Mouse (Mus musculus) hindbrain, embryonic 13.5 days (tissue): ENCODE data around the gene Pcdh8. TPM values are rescaled to one million over a fixed set of nuclear protein-coding genes. Genes with fewer than 3 reads are reported as not detected.

Source experiments
- ATAC-seq: fragments of 200-750 bp; cut with Nextera tagmentation; 2 replicates; pipeline ENCODE4 v1.8.0; 2017; ENCODE audit warnings: moderate TSS enrichment; ENCODE audit not compliant: low FRiP score
- H3K27ac ChIP-seq: fragments of 300-500 bp; sonication (generic); 2 replicates; pipeline ENCODE4 v1.5.1; 2015; ENCODE audit warnings: inconsistent platforms, mild to moderate bottlenecking, moderate library complexity
- H3K27me3 ChIP-seq: fragments of 300-500 bp; sonication (generic); 2 replicates; pipeline ENCODE4 v1.6.1; 2015; ENCODE audit warnings: mild to moderate bottlenecking, inconsistent platforms
- H3K36me3 ChIP-seq: fragments of 300-500 bp; sonication (generic); 2 replicates; pipeline ENCODE4 v1.6.1; 2015; ENCODE audit warnings: mild to moderate bottlenecking, inconsistent platforms
- H3K4me1 ChIP-seq: fragments of 300-500 bp; sonication (generic); replicated peaks from 2 replicates; pipeline ENCODE4 v1.6.1; 2015; ENCODE audit warnings: inconsistent platforms
- H3K4me2 ChIP-seq: fragments of 300-500 bp; sonication (generic); 2 replicates; pipeline ENCODE4 v1.6.1; 2015; ENCODE audit warnings: inconsistent platforms, mild to moderate bottlenecking, moderate library complexity
- H3K4me3 ChIP-seq: fragments of 300-500 bp; sonication (generic); 2 replicates; pipeline ENCODE4 v1.5.1; 2015; ENCODE audit warnings: mild to moderate bottlenecking, inconsistent platforms
- H3K9ac ChIP-seq: fragments of 300-500 bp; sonication (generic); 2 replicates; pipeline ENCODE4 v1.6.1; 2015; ENCODE audit warnings: mild to moderate bottlenecking, inconsistent platforms
- H3K9me3 ChIP-seq: fragments of 300-500 bp; sonication (generic); 2 replicates; pipeline ENCODE4 v1.6.1; 2016; ENCODE audit warnings: inconsistent platforms
- WGBS: fragments of 180-500 bp; shearing (Covaris S2); methylation state at CpG from one replicate; pipeline ENCODE4 v1.1.7; 2015; 5-methylcytosine and 5-hydroxymethylcytosine counted together
- microRNA counts: library from miRNA; unstranded; fragments of <30 nt; microRNA quantifications from one replicate; lab custom pipeline; 2016
- microRNA-seq: library from miRNA; unstranded; fragments of <30 nt; microRNA quantifications from one replicate; pipeline ENCODE4, GENCODE M21; 2016
- polyA plus RNA-seq: library from polyadenylated mRNA; unstranded; fragments of >200 nt; fragmentation: Nextera tagmentation; extraction: Ambion mirVana; gene quantifications from 2 replicates; pipeline ENCODE4 v1.2.1, GENCODE M21; 2015

Pcdh8 gene
- polyA plus RNA-seq, 1 experiment from 2014 or later: 33.2 TPM

GRCm38 (mm10) chr14:79738441-79738840 is 32.7 kb downstream of the Pcdh8 start:
- 58% methylated on average over 9 of the region's 9 CpGs for WGBS

GRCm38 (mm10) chr14:79737642-79738379 is 33.3 kb downstream of the Pcdh8 start:
- Histone ChIP-seq H3K27ac (peak overlapping the region; percentile 63), H3K9me3 (no peaks in the 10 kb centered on the region), H3K27me3 (no peaks in the 10 kb centered on the region), H3K36me3 (no peaks in the 10 kb centered on the region), H3K4me2 (no peak overlapping the region), H3K4me1 (peaks cover 19% of the 10 kb centered on the region), H3K9ac (no peak overlapping the region), H3K4me3 (no peak overlapping the region)
- WGBS: 60% methylated on average over 9 of the region's 9 CpGs
- peak; percentile 50 for ATAC-seq

More at GRCm38 (mm10) chr14:79738441-79738840, 32.7 kb downstream of the Pcdh8 start:
- H3K9me3 ChIP-seq: no peaks in the 10 kb centered on the region
- no peak overlapping the region for H3K9ac ChIP-seq
- H3K4me2 ChIP-seq: no peak overlapping the region
- no peaks in the 10 kb centered on the region for H3K36me3 ChIP-seq
- ATAC-seq: 0 out of 2 replicates have a peak, but pooled peaks have one; percentile 6
- peaks cover 18% of the 10 kb centered on the region for H3K4me1 ChIP-seq
- H3K27ac ChIP-seq: no peak overlapping the region
- H3K4me3 ChIP-seq: no peak overlapping the region
- no peaks in the 10 kb centered on the region for H3K27me3 ChIP-seq

GRCm38 (mm10) chr14:79736781-79737180 is 34.3 kb downstream of the Pcdh8 start:
- H3K27me3 ChIP-seq: no peaks in the 10 kb centered on the region
- no peaks in the 10 kb centered on the region for H3K36me3 ChIP-seq
- peaks cover 19% of the 10 kb centered on the region for H3K4me1 ChIP-seq
- 58% methylated on average over 6 of the region's 6 CpGs for WGBS
- ATAC-seq: no peak
- peak overlapping the region; percentile 1; the same call in 1 of the 2 replicates for H3K27ac ChIP-seq
- H3K9me3 ChIP-seq: no peaks in the 10 kb centered on the region
- no peak overlapping the region for H3K4me3 ChIP-seq
- no peak overlapping the region for H3K4me2 ChIP-seq
- H3K9ac ChIP-seq: no peak overlapping the region

GRCm38 (mm10) chr14:79733501-79733900 is 37.6 kb downstream of the Pcdh8 start:
- no peak overlapping the region for H3K4me3 ChIP-seq
- H3K9me3 ChIP-seq: no peaks in the 10 kb centered on the region
- no peaks in the 10 kb centered on the region for H3K27me3 ChIP-seq
- H3K36me3 ChIP-seq: no peaks in the 10 kb centered on the region
- H3K27ac ChIP-seq: no peak overlapping the region
- no peak overlapping the region for H3K9ac ChIP-seq
- peaks cover 15% of the 10 kb centered on the region for H3K4me1 ChIP-seq
- no peak overlapping the region for H3K4me2 ChIP-seq
- no peak for ATAC-seq
- 73% methylated on average over 6 of the region's 6 CpGs for WGBS

- Histone ChIP-seq H3K27me3 (no peaks in the 10 kb centered on the region), H3K36me3 (no peaks in the 10 kb centered on the region), H3K4me3 (no peak overlapping the region), H3K9ac (no peak overlapping the region), H3K9me3 (no peaks in the 10 kb centered on the region), H3K4me2 (no peak overlapping the region), H3K27ac (no peak overlapping the region), H3K4me1 (peaks cover 18% of the 10 kb centered on the region)
- WGBS: 67% methylated on average over 6 of the region's 6 CpGs
- no peak for ATAC-seq
Measured at GRCm38 (mm10) chr14:79728811-79729210, 42.3 kb downstream of the Pcdh8 start.

- Histone ChIP-seq H3K27me3 (no peaks in the 10 kb centered on the region), H3K4me3 (no peak overlapping the region), H3K36me3 (no peaks in the 10 kb centered on the region), H3K27ac (peak overlapping the region; percentile 89), H3K4me2 (peak overlapping the region; percentile 15; the same call in 1 of the 2 replicates), H3K4me1 (peaks cover 40% of the 10 kb centered on the region), H3K9me3 (no peaks in the 10 kb centered on the region), H3K9ac (no peak overlapping the region)
- WGBS: 50% methylated on average over 18 of the region's 18 CpGs
- ATAC-seq: peak; percentile 81
Measured at GRCm38 (mm10) chr14:79724002-79724681, 47.0 kb downstream of the Pcdh8 start.

GRCm38 (mm10) chr14:79722228-79722627 is 48.9 kb downstream of the Pcdh8 start:
- Histone ChIP-seq H3K4me1 (peaks cover 43% of the 10 kb centered on the region), H3K27ac (peak overlapping the region; percentile 25; the same call in 1 of the 2 replicates), H3K4me3 (no peak overlapping the region), H3K9me3 (no peaks in the 10 kb centered on the region), H3K36me3 (no peaks in the 10 kb centered on the region), H3K4me2 (no peak overlapping the region), H3K27me3 (no peaks in the 10 kb centered on the region), H3K9ac (no peak overlapping the region)
- ATAC-seq: no peak
- 31% methylated on average over 7 of the region's 7 CpGs for WGBS

MicroRNAs encoded within 50 kb of the gene (microRNA counts, 519-probe panel; counts per million panel counts)
- 51.3 counts per million for microRNA mmu-miR-759 (lab: Ali Mortazavi, UCI)

Small RNAs within 50 kb of the gene (microRNA-seq; reads per million reads assigned to microRNA genes)
- gene Mir759: not detected

Other genes with a start within 250 kb of the Pcdh8 start
- 124 and 128 TPM in 2 replicates for gene Sugt1, start 183.6 kb downstream of the Pcdh8 start, polyA plus RNA-seq
- 5.1 and 11.3 TPM in 2 replicates for gene Cnmd, start 109.1 kb downstream of the Pcdh8 start, polyA plus RNA-seq
- gene Olfm4, start 212.8 kb upstream of the Pcdh8 start, polyA plus RNA-seq: 0.75 and 0.81 TPM in 2 replicates